Comparison of ENCODE assay signal across 13 mouse cellular contexts in the genomic region with DNA sequence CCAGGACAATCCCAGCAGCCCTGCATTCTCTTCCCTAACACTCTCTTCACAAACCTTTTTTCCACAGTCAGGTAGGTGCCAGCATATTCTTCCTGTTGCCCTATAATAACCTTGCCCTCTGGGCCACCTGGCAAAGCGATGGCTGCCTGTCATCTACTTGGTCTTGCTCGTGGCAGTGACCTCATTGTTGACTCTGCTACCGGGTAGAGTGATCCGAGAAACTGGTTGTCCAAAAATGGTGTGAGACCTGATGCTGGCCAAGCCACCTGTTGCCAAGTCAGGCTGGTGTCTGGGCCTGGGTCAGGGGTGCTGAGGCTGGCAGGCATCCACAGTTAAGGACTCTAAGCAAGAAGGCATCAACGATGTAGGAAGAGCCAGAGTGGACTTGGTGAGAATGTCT.
"Had no signal": no experiment of that assay in that cellular context is flagged by ENCODE, and none has a peak within 500 bp of the region (broad histone marks: within the 10 kb centered on the region; RNA-seq: fewer than 3 reads in every experiment).

No protein-coding gene starts in this region.

- H3K4me1 ChIP-seq: limb, embryonic 13.5 days; midbrain, embryonic 10.5 days had no signal

- H3K4me3 ChIP-seq: limb, embryonic 13.5 days; liver, embryonic 13.5 days; midbrain, embryonic 10.5 days; myocyte; neural tube, embryonic 15.5 days had no signal

- H3K27me3 ChIP-seq: limb, embryonic 13.5 days had no signal

- H3K9me3 ChIP-seq: limb, embryonic 13.5 days; liver, embryonic 13.5 days; midbrain, embryonic 10.5 days; neural tube, embryonic 15.5 days had no signal

- H3K9ac ChIP-seq: limb, embryonic 13.5 days; liver, embryonic 13.5 days; neural tube, embryonic 15.5 days had no signal

- DNase-seq: kidney, adult 18-20 months; kidney, postnatal 14 days; left cerebral cortex, postnatal 4 days; liver, embryonic 13.5 days; lung, postnatal 14 days; midbrain, embryonic 14.5 days; right cerebral cortex, adult 18-20 months; thymus, postnatal 4 days had no signal

- H3K27ac ChIP-seq: limb, embryonic 13.5 days; liver, embryonic 13.5 days; midbrain, embryonic 10.5 days; neural tube, embryonic 15.5 days; stomach, postnatal 0 days had no signal

- H3K4me2 ChIP-seq: limb, embryonic 13.5 days; liver, embryonic 13.5 days; neural tube, embryonic 15.5 days had no signal

- H3K36me3 ChIP-seq: limb, embryonic 13.5 days; liver, embryonic 13.5 days; midbrain, embryonic 10.5 days; neural tube, embryonic 15.5 days had no signal
